Mouse (Mus musculus): ENCODE measurements at regions not wholly inside any gene's neighbourhood (a gene's known extent, or its start where the extent isn't known, plus 50 kb on each side); places are given as distances from the start of the nearest gene placed in this dataset.

GRCm38 (mm10) chr11:110716369-110716768 is 251.5 kb upstream of the Kcnj16 start:
- no peak for DNase-seq (ENCODE audit: low spot score in 2 of 2)

DNA sequence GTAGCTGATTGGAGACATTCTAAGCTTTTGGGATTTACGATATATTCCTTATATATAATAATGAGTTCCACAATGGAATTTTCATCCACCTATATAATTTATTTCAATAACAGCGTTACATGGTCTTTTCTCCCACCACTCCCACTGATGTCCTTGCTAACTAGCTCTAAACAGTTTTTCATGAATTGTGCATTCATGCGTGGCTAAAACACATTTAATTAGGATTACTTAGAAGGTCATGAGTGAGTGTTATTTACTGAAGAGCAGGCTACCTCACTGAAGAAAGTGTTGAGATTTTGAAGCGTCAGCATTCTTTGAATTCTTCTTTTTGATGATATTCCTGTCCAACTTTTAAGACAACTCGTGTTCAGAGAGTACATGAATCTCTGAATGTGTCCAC is 245.1 kb upstream of the Kcnj16 start:
- no peak for DNase-seq (ENCODE audit: low spot score in 2 of 2)

- no peak for DNase-seq (ENCODE audit: low spot score in 2 of 2)
Observed at GRCm38 (mm10) chr11:110723971-110724370, 243.9 kb upstream of the Kcnj16 start.

DNA sequence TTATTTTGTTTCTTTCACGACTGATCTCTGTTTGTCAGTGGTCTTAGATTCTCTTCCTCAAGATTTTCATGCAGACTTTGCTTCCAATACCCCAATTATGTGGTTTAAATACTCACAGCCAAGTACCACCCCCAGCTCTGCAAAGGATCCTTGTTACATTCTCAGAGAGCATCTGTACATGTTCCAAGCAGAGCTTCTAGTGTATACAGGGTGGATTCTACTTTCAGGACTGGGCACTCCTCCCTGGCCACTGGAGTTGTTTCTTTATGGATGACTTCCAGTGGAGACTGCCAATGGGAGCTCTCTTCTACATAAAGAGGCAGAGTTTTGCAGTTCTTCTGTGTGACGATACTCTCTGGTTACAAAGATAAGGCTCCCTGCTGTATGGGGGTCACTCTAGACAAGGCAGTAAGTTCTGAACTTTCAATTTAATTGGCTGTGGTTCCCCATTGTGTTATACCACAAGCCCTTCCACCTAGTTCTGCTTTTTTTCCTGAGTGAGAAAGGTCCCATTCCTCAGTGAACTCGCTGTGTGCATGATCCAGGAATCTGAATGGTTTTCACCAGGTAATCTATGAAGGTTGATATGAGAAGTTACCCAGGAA is 240.4 kb upstream of the Kcnj16 start:
- no peak for DNase-seq (ENCODE audit: low spot score in 2 of 2)

DNA sequence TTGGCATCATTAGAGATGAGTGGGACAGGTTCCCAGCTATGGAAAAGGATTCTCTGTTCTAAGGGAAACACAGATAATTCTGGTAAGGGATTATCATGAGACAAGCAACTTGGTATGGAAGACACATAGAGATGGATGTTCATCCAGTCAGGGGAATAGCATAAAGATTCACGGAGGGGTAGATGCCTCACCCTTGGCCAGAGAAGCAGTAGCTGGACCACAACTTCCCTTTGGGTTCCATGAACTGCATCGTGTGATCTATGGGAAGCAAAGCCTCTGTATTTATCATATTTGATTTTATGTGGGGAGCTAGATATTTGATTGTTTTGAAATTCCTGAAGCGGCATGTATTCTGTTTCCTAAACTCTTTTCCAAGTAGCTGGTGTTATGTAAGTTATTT is 236.3 kb upstream of the Kcnj16 start:
- DNase-seq (ENCODE audit: low spot score in 2 of 2), result no peak

DNA sequence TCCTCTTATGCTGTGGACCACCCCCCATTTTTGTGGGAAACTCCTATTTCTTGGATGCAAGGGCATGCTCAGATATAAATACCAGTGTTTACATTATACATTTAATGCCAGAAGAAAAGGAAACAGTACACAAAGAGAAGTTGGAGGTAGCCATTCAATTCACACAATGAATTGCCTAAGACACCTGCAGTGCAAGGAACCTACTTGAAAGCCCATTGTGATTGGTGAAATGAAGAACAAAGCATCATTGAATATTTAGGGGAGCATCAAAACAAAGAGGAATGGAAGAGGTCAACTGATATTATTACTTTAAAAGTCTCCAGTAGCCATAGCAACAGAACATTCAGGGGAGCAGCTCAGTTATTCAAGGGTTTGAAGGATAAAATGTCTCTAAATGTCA is 193.7 kb upstream of the Kcnj16 start:
- DNase-seq (ENCODE audit: low spot score in 2 of 2), result no peak

- no peak for DNase-seq (ENCODE audit: low spot score in 2 of 2)
Observed at GRCm38 (mm10) chr11:110781492-110782276, 186.1 kb upstream of the Kcnj16 start.

DNA sequence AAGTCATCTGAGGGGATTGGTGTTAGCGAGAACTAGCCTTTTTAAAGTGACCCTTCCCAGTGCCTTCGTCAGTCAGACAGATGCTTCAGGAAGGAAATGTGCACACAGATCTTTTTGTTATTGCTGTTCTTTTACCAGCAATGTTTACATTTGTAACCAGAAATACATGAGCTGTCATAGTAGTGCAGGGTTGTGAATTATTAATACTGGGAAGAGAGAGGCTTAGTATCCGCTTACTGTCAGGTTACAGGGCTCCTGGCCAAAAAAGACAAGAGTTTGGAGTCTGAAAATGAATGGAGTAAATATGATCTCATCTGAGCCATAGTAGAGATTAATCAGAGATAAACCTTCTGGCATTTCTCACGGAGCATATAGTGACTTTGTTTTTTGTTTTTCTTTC is 178.3 kb upstream of the Kcnj16 start:
- DNase-seq (ENCODE audit: low spot score in 2 of 2), result no peak

DNA sequence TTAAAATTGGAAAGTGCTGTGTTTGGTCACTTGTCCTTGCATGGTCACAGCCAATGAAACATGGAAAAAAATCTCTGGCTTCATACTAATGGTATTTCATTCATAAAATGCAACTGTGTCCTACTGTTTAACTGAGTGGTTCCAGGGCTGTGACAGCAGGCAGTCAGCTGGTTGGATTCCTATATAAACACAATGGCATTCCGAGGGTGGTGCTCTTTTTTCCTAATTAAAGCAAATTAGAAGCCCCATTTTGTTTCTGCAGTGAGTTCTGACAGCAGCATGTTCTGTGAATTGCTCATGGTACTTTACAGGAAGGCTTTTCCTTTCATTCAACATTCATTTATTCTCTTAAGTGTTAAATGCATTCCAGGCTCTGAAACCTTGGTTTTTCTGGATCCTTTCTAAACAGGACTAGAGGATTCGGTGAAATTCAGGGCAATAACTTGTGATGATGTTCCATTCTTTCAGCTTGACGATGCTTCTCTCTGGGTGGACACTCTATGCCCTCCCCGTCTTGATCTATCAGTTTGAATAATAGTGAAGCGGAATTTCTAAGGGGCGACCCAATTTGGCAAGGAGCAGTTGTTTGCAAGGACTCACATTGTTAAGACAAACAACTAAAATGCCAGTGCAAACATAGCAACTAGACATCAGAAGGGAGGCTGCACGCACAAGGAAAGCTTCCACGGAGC is 167.8 kb upstream of the Kcnj16 start:
- DNase-seq (ENCODE audit: low spot score in 2 of 2), result no peak

- no peak for DNase-seq (ENCODE audit: low spot score in 2 of 2)
Observed at GRCm38 (mm10) chr11:110802013-110802412, 165.8 kb upstream of the Kcnj16 start.

DNA sequence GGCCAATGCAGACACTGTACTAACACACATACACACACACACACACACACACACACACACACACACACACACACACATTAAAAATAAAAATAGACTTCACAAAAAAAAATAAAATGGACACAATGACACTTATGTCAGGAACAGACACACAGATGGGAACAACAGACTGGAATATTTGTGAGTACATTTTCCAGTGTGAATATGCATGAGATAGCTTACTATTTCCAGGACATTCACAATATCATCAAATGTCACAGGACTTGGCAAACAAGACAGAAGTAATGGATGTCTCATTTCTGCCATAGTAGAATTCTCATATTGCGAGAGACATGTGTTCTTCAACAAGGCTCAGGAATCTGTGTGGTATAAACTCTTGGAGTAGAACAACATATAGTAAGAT is 163.8 kb upstream of the Kcnj16 start:
- no peak for DNase-seq (ENCODE audit: low spot score in 2 of 2)

- DNase-seq (ENCODE audit: low spot score in 2 of 2), result no peak
Observed at GRCm38 (mm10) chr11:110813137-110813536, 154.7 kb upstream of the Kcnj16 start.

- DNase-seq (ENCODE audit: low spot score in 2 of 2), result no peak
Observed at GRCm38 (mm10) chr11:110814732-110815131, 153.1 kb upstream of the Kcnj16 start.

- DNase-seq (ENCODE audit: low spot score in 2 of 2), result no peak
Observed at GRCm38 (mm10) chr11:110815206-110815605, 152.6 kb upstream of the Kcnj16 start.

GRCm38 (mm10) chr11:110828584-110828983 is 139.2 kb upstream of the Kcnj16 start:
- no peak for DNase-seq (ENCODE audit: low spot score in 2 of 2)

GRCm38 (mm10) chr11:110836688-110837087 is 131.1 kb upstream of the Kcnj16 start:
- DNase-seq (ENCODE audit: low spot score in 2 of 2), result no peak

- no peak for DNase-seq (ENCODE audit: low spot score in 2 of 2)
Observed at GRCm38 (mm10) chr11:110839316-110839715, 128.5 kb upstream of the Kcnj16 start.

GRCm38 (mm10) chr11:110868319-110868718 is 99.5 kb upstream of the Kcnj16 start:
- DNase-seq (ENCODE audit: low spot score in 2 of 2), result no peak

GRCm38 (mm10) chr11:110870133-110870532 is 97.7 kb upstream of the Kcnj16 start:
- DNase-seq (ENCODE audit: low spot score in 2 of 2), result no peak

- no peak for DNase-seq (ENCODE audit: low spot score in 2 of 2)
Observed at GRCm38 (mm10) chr11:110874626-110875025, 93.2 kb upstream of the Kcnj16 start.

DNA sequence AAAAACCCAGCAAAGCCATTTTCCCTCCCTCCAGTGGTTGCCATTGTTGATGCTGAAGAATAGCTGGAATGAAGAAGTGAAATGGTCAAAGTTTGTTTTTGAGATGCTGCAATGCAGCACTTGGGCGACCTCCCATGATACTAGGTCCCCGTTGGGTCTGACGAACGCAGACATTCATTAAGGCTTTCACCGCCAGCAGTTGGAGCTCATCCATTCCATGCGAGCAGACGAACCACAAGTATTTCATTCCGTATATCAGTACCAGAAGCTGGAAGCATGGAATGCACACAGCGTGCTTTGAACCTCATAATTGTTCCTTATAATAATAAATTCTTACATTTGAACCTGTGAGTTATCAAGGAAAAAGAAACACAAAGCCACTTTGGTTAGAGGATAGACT is 86.9 kb upstream of the Kcnj16 start:
- no peak for DNase-seq (ENCODE audit: low spot score in 2 of 2)

DNA sequence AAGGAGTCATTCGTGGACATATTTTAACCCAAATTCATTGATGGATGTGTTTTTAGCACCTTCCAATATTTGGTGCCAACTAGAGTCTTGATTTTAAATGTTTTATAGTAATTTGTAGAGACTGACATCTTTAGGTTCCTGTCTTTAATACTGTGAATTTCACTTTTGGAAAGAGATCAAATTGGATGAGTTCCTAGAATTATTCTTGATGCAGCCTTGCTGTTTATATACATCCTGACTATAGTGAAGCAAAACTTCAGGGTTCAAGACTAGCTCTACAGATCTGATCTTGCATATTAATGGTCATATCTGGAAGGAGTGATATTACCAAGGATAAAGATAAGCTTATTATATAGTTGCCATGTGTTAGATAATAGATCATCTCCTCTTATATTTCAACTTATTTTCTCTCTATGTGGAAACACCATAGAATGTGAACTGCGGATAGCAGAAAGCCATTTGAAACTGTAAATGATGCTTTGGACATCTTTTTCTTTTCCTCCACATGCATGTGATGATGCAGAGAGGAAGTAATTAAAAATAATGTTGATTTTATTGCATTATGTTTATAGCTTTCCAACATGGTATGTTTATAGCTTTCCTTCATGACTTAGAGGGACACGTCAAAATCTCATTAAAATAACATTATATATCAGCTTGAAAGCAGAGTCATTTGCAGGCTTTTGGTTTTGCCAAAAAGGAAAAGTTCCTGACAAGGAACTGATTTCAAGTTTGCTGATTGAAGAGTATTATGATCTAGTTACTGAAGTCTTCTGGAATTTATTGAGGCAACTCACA is 78.3 kb upstream of the Kcnj16 start:
- DNase-seq (ENCODE audit: low spot score in 2 of 2), result no peak

Data from natural killer cell, adult 2 months (primary cell).